Mouse (Mus musculus): ENCODE data around the gene Apmap. TPM values are rescaled to one million over a fixed set of nuclear protein-coding genes. Genes with fewer than 3 reads are reported as not detected.

Apmap gene
- polyA plus RNA-seq, 1 experiment: 20.5 TPM

GRCm38 (mm10) chr2:150623957-150624356 lies 15.6 kb upstream of the Apmap start:
- H3K4me3 ChIP-seq (ENCODE audit: extremely low read depth, insufficient read depth, insufficient read length): no peak overlapping the region
- TF ChIP-seq POLR2A (IDR thresholded peaks at IDR 0.05; ENCODE audit: low read depth, low read length) (no peak), CTCF (IDR thresholded peaks at IDR 0.05; ENCODE audit: extremely low read depth, insufficient read depth, insufficient read length, insufficient replicate concordance) (no peak)
- H3K27ac ChIP-seq (ENCODE audit: insufficient read depth, low read length): no peak overlapping the region
- no peaks in the 10 kb centered on the region for H3K27me3 ChIP-seq (ENCODE audit: control insufficient read depth, insufficient read depth, low read length)
- H3K4me1 ChIP-seq (ENCODE audit: control insufficient read depth, insufficient read depth, insufficient read length): no peaks in the 10 kb centered on the region
- 98% methylated on average over 3 of the region's 3 CpGs for WGBS
- DNase-seq (ENCODE audit: low read depth in 1 of 2, low spot score in 2 of 2): no peak
- peaks cover 51% of the 10 kb centered on the region for H3K36me3 ChIP-seq (ENCODE audit: control insufficient read depth, insufficient read depth, low read length)

- TF ChIP-seq POLR2A (IDR thresholded peaks at IDR 0.05; ENCODE audit: low read depth, low read length): no peak
- TF ChIP-seq CTCF (IDR thresholded peaks at IDR 0.05; ENCODE audit: extremely low read depth, insufficient read depth, insufficient read length, insufficient replicate concordance): no peak
- H3K4me3 ChIP-seq (ENCODE audit: extremely low read depth, insufficient read depth, insufficient read length): no peak overlapping the region
- WGBS: 74% methylated on average over 3 of the region's 3 CpGs
- peaks cover 51% of the 10 kb centered on the region for H3K36me3 ChIP-seq (ENCODE audit: control insufficient read depth, insufficient read depth, low read length)
- H3K27me3 ChIP-seq (ENCODE audit: control insufficient read depth, insufficient read depth, low read length): no peaks in the 10 kb centered on the region
- no peaks in the 10 kb centered on the region for H3K4me1 ChIP-seq (ENCODE audit: control insufficient read depth, insufficient read depth, insufficient read length)
- DNase-seq (ENCODE audit: low read depth in 1 of 2, low spot score in 2 of 2): no peak
- no peak overlapping the region for H3K27ac ChIP-seq (ENCODE audit: insufficient read depth, low read length)
These were observed 13.3 kb upstream of the Apmap start for GRCm38 (mm10) chr2:150621698-150622097.

- Histone ChIP-seq H3K4me3 (ENCODE audit: extremely low read depth, insufficient read depth, insufficient read length) (no peak overlapping the region), H3K27me3 (ENCODE audit: control insufficient read depth, insufficient read depth, low read length) (no peaks in the 10 kb centered on the region), H3K36me3 (ENCODE audit: control insufficient read depth, insufficient read depth, low read length) (no peaks in the 10 kb centered on the region), H3K4me1 (ENCODE audit: control insufficient read depth, insufficient read depth, insufficient read length) (peaks cover 6% of the 10 kb centered on the region; the same call in 1 of the 2 replicates), H3K27ac (ENCODE audit: insufficient read depth, low read length) (no peak overlapping the region)
- DNase-seq (ENCODE audit: low read depth in 1 of 2, low spot score in 2 of 2): no peak
- TF ChIP-seq POLR2A (IDR thresholded peaks at IDR 0.05; ENCODE audit: low read depth, low read length) (no peak), CTCF (IDR thresholded peaks at IDR 0.05; ENCODE audit: extremely low read depth, insufficient read depth, insufficient read length, insufficient replicate concordance) (no peak)
- 70% methylated on average over 3 of the region's 3 CpGs for WGBS
These were observed 1.7 kb upstream of the Apmap start for GRCm38 (mm10) chr2:150610097-150610496.

DNA sequence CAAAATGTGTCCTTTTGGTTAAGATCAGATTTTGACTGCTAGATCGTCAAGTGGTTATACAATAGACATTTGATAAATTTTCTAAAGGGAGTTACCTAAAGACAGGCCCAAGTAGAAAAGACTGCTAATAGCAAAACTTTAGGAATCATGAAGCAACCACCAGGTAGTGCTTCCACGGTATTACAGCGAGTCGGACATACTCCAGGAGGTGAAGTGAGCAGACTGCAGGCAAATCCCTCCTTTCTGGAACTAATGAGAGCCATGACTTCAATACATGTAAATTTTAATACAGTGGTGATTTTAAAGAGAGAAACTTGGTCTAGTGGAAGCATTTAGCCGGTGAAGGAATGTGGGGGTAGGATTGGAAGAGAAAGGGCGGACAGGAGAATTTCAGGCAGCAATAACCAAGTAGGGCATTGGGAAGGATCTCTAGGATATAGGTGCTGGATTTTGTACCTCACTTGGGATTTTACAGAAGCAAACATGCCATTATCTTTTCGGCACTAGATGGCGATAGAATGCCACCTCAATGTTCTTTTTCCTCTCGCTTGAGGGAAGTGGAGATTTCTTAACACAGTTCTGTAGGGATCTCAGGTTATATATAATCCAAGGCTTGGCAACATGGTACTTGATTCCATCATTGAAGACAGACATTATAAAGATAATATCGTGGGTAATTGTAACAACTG lies 649 bp upstream of the Apmap start:
- DNase-seq (ENCODE audit: low read depth in 1 of 2, low spot score in 2 of 2): peak; percentile 53 to 59
- WGBS: 4% methylated on average over 10 of the region's 10 CpGs
- no peak overlapping the region for H3K27ac ChIP-seq (ENCODE audit: insufficient read depth, low read length)
- no peaks in the 10 kb centered on the region for H3K27me3 ChIP-seq (ENCODE audit: control insufficient read depth, insufficient read depth, low read length)
- TF ChIP-seq POLR2A (IDR thresholded peaks at IDR 0.05; ENCODE audit: low read depth, low read length) (no peak), CTCF (IDR thresholded peaks at IDR 0.05; ENCODE audit: extremely low read depth, insufficient read depth, insufficient read length, insufficient replicate concordance) (peak; percentile 30; the same call in 1 of the 2 replicates)
- H3K36me3 ChIP-seq (ENCODE audit: control insufficient read depth, insufficient read depth, low read length): no peaks in the 10 kb centered on the region
- H3K4me3 ChIP-seq (ENCODE audit: extremely low read depth, insufficient read depth, insufficient read length): peak overlapping the region; percentile 74
- peaks cover 6% of the 10 kb centered on the region; the same call in 1 of the 2 replicates for H3K4me1 ChIP-seq (ENCODE audit: control insufficient read depth, insufficient read depth, insufficient read length)

GRCm38 (mm10) chr2:150607086-150607485 lies 1.3 kb downstream of the Apmap start:
- H3K4me3 ChIP-seq (ENCODE audit: extremely low read depth, insufficient read depth, insufficient read length): no peak overlapping the region
- no peaks in the 10 kb centered on the region for H3K36me3 ChIP-seq (ENCODE audit: control insufficient read depth, insufficient read depth, low read length)
- peaks cover 3% of the 10 kb centered on the region; the same call in 1 of the 2 replicates for H3K4me1 ChIP-seq (ENCODE audit: control insufficient read depth, insufficient read depth, insufficient read length)
- no peak for DNase-seq (ENCODE audit: low read depth in 1 of 2, low spot score in 2 of 2)
- no peaks in the 10 kb centered on the region for H3K27me3 ChIP-seq (ENCODE audit: control insufficient read depth, insufficient read depth, low read length)
- no peak for TF ChIP-seq POLR2A (IDR thresholded peaks at IDR 0.05; ENCODE audit: low read depth, low read length)
- no peak for TF ChIP-seq CTCF (IDR thresholded peaks at IDR 0.05; ENCODE audit: extremely low read depth, insufficient read depth, insufficient read length, insufficient replicate concordance)
- 71% methylated on average over 1 of the region's 1 CpGs for WGBS
- no peak overlapping the region for H3K27ac ChIP-seq (ENCODE audit: insufficient read depth, low read length)

GRCm38 (mm10) chr2:150604802-150605201 lies 3.6 kb downstream of the Apmap start:
- no peaks in the 10 kb centered on the region for H3K36me3 ChIP-seq (ENCODE audit: control insufficient read depth, insufficient read depth, low read length)
- 85% methylated on average over 2 of the region's 2 CpGs for WGBS
- no peaks in the 10 kb centered on the region for H3K27me3 ChIP-seq (ENCODE audit: control insufficient read depth, insufficient read depth, low read length)
- no peak overlapping the region for H3K4me3 ChIP-seq (ENCODE audit: extremely low read depth, insufficient read depth, insufficient read length)
- no peak for DNase-seq (ENCODE audit: low read depth in 1 of 2, low spot score in 2 of 2)
- H3K27ac ChIP-seq (ENCODE audit: insufficient read depth, low read length): no peak overlapping the region
- H3K4me1 ChIP-seq (ENCODE audit: control insufficient read depth, insufficient read depth, insufficient read length): peaks cover 3% of the 10 kb centered on the region; the same call in 1 of the 2 replicates
- TF ChIP-seq POLR2A (IDR thresholded peaks at IDR 0.05; ENCODE audit: low read depth, low read length) (no peak), CTCF (IDR thresholded peaks at IDR 0.05; ENCODE audit: extremely low read depth, insufficient read depth, insufficient read length, insufficient replicate concordance) (no peak)

- no peaks in the 10 kb centered on the region for H3K4me1 ChIP-seq (ENCODE audit: control insufficient read depth, insufficient read depth, insufficient read length)
- WGBS: 89% methylated on average over 2 of the region's 2 CpGs
- TF ChIP-seq POLR2A (IDR thresholded peaks at IDR 0.05; ENCODE audit: low read depth, low read length) (no peak), CTCF (IDR thresholded peaks at IDR 0.05; ENCODE audit: extremely low read depth, insufficient read depth, insufficient read length, insufficient replicate concordance) (no peak)
- H3K27me3 ChIP-seq (ENCODE audit: control insufficient read depth, insufficient read depth, low read length): no peaks in the 10 kb centered on the region
- no peak overlapping the region for H3K4me3 ChIP-seq (ENCODE audit: extremely low read depth, insufficient read depth, insufficient read length)
- H3K27ac ChIP-seq (ENCODE audit: insufficient read depth, low read length): no peak overlapping the region
- no peak for DNase-seq (ENCODE audit: low read depth in 1 of 2, low spot score in 2 of 2)
- 0 out of 2 replicates have a peak, but pooled peaks cover 2% of the 10 kb centered on the region for H3K36me3 ChIP-seq (ENCODE audit: control insufficient read depth, insufficient read depth, low read length)
These were observed 6.2 kb downstream of the Apmap start for GRCm38 (mm10) chr2:150602166-150602565.

Measured in spleen, adult 2 months (tissue).